Mouse (Mus musculus): Measurements from ENCODE around the gene Ttyh2. TPM values are rescaled to one million over a fixed set of nuclear protein-coding genes. Genes with fewer than 3 reads are reported as not detected.

Ttyh2 gene
- total RNA-seq, 4 experiments from 2014 or later, result 29.9 to 38.8 (median 36.2) TPM

- no peak for DNase-seq (ENCODE audit: low spot score in 2 of 2)
These were observed 5.1 kb downstream of the Ttyh2 start for GRCm38 (mm10) chr11:114680291-114680690.

GRCm38 (mm10) chr11:114681054-114681453, 5.8 kb downstream of the Ttyh2 start:
- no peak for DNase-seq (ENCODE audit: low spot score in 2 of 2)

GRCm38 (mm10) chr11:114682321-114682900, 7.2 kb downstream of the Ttyh2 start:
- DNase-seq (ENCODE audit: low spot score in 2 of 2), result no peak

GRCm38 (mm10) chr11:114683029-114683721, 7.9 kb downstream of the Ttyh2 start:
- DNase-seq (ENCODE audit: low spot score in 2 of 2), result no peak

- no peak for DNase-seq (ENCODE audit: low spot score in 2 of 2)
These were observed 8.7 kb downstream of the Ttyh2 start for GRCm38 (mm10) chr11:114683722-114684621.

GRCm38 (mm10) chr11:114684627-114685373, 9.6 kb downstream of the Ttyh2 start:
- no peak for DNase-seq (ENCODE audit: low spot score in 2 of 2)

- DNase-seq (ENCODE audit: low spot score in 2 of 2), result no peak
These were observed 10.4 kb downstream of the Ttyh2 start for GRCm38 (mm10) chr11:114685526-114686040.

GRCm38 (mm10) chr11:114686221-114686959, 11.2 kb downstream of the Ttyh2 start:
- DNase-seq (ENCODE audit: low spot score in 2 of 2), result no peak

- no peak for DNase-seq (ENCODE audit: low spot score in 2 of 2)
These were observed 12.4 kb downstream of the Ttyh2 start for GRCm38 (mm10) chr11:114687574-114688188.

- DNase-seq (ENCODE audit: low spot score in 2 of 2), result no peak
These were observed 13.5 kb downstream of the Ttyh2 start for GRCm38 (mm10) chr11:114688729-114689128.

GRCm38 (mm10) chr11:114690192-114690591, 15.0 kb downstream of the Ttyh2 start:
- peak in 1 of 2 experiments; percentile 56 for DNase-seq (ENCODE audit: low spot score in 2 of 2)

- no peak for DNase-seq (ENCODE audit: low spot score in 2 of 2)
These were observed 16.4 kb downstream of the Ttyh2 start for GRCm38 (mm10) chr11:114691454-114692182.

- DNase-seq (ENCODE audit: low spot score in 2 of 2), result no peak
These were observed 17.4 kb downstream of the Ttyh2 start for GRCm38 (mm10) chr11:114692601-114693000.

GRCm38 (mm10) chr11:114693456-114693855, 18.2 kb downstream of the Ttyh2 start:
- DNase-seq (ENCODE audit: low spot score in 2 of 2), result no peak

- DNase-seq (ENCODE audit: low spot score in 2 of 2), result no peak
These were observed 19.2 kb downstream of the Ttyh2 start for GRCm38 (mm10) chr11:114694451-114694850.

- no peak for DNase-seq (ENCODE audit: low spot score in 2 of 2)
These were observed 23.3 kb downstream of the Ttyh2 start for GRCm38 (mm10) chr11:114698496-114698895.

- no peak for DNase-seq (ENCODE audit: low spot score in 2 of 2)
These were observed 24.3 kb downstream of the Ttyh2 start for GRCm38 (mm10) chr11:114699511-114699910.

- DNase-seq (ENCODE audit: low spot score in 2 of 2), result no peak
These were observed 27.2 kb downstream of the Ttyh2 start for GRCm38 (mm10) chr11:114702311-114702995.

- no peak for DNase-seq (ENCODE audit: low spot score in 2 of 2)
These were observed 27.7 kb downstream of the Ttyh2 start for GRCm38 (mm10) chr11:114702996-114703361.
